Mouse (Mus musculus) c-Kit-positive CD71-positive TER-119-negative erythroid progenitor cells, embryonic 14.5 days (primary cell): Measurements from ENCODE around the gene Pbld1.

ENCODE experiments used
- DNase-seq: peaks from one replicate; pipeline ENCODE4 v3.0.0-alpha.2; 2013; ENCODE audit warnings: low read depth

The Pbld1 gene

GRCm38 (mm10) chr10:63059862-63060261 is at the start of gene Pbld1:
Gene Pbld1, plus strand, starts transcription at chr10:63060162.
- no peak for DNase-seq

GRCm38 (mm10) chr10:63010268-63010667 is 49.7 kb upstream of the Pbld1 start:
- no peak for DNase-seq

- no peak for DNase-seq
These were observed 48.4 kb upstream of the Pbld1 start for GRCm38 (mm10) chr10:63011556-63011955.

DNA sequence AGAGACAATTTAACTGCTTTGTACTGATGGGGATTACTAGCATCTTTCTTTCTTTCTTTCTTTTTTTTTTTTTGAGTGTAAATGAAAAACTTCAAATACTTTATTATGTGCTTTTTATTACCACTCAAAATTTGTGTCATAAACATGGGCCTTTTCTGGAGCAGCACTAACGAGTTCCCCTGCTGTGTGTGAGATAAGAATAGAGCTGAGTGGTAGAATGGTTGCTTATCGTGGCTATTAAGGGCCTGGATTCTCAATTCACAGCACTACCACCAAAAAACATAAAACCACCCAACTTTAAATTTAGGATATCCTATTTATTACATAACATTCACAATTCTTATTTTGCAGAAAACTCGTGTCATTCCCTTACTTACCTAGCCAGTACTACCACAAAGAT is 46.5 kb upstream of the Pbld1 start:
- DNase-seq, result no peak

DNA sequence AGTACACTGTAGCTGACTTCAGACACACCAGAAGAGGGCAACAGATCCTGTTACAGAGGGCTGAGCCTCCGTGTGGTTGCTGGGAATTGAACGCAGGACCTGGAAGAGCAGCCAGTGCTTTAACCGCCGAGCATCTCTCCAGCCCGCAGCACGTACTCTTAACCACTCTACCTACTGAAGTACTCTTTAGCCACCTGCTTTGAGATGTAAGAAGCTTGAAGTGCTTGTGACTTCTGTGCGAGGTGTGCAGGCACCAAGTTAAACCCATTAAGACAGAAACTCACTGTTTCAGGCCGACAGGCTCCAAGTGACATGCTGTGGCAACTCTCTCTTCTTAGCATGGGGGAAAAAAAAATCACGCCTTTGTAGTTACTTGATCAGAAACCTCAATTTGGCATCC is 45.8 kb upstream of the Pbld1 start:
- DNase-seq, result no peak

DNA sequence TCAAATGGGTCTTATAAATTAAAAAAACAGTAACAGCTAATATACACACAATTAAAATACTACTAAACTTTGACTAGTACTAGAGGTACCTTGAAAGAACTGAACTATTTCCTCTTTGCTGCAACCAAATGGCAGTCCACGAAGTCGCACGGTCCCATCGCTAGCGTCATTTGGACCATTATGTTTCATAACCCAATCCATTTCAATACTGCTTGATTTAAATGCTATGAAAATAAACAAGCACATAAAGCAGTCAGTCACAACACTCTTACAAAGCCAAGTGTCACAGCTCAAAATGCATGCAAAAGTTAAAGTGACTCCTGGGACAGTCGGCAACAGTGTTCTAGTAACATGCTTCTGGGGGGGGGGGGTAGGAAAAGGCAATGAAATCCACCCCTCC is 40.7 kb upstream of the Pbld1 start:
- no peak for DNase-seq

DNA sequence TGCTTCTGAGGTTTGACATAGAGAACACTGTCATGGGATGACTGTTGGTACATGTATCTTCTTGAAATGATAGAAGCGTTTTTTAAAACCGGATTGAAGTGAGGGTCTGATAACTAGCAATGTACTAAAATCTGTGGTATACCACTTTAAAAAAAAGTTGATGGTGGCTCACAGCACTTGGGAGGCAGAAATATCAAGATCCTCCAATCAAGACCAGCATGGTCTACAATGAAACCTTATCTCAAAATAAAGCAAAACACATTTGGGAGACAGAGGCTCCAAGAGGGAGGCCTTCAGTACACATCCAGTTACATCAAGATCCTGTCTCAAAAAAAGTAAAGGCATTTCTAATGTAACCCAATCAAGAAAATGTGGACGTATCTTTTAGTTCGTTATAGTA is 38.3 kb upstream of the Pbld1 start:
- no peak for DNase-seq

GRCm38 (mm10) chr10:63022541-63023120 is 37.3 kb upstream of the Pbld1 start:
- DNase-seq, result no peak

DNA sequence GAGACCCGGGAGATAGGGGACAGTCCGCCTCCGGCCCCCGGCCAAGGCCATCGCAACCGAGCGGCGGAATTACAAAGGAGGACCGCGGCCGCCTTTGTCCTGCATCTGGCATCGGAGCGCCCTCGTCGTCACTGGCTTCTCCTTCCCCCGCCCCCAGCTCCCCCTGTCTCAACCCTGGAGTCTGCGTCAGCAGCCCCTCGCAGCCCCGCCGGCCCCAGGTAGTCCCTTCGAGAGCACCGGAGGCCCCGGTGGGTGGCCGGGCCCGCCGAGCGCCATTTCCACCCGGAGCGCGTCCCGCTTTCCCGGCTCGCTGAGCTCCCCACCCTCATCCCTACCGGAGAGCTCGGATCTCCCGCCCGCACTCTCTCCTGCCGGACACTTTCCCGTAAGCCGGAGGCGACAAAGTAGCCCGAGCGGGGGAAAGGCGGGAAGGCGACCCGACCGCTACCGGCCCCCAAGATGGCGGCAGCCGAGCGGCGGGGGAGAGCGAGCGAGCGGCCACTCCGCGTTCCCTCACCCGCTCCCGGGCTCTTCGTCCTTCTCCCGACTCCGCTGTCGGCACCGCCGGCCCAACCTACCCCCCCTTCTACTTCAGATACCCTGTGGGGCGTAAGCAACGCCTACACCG is 36.7 kb upstream of the Pbld1 start:
- DNase-seq, result no peak

- DNase-seq, result peak; percentile 92
These were observed 36.0 kb upstream of the Pbld1 start, which contains the start of the genes Hnrnph3 and Pbld2 for GRCm38 (mm10) chr10:63023749-63024579. Gene Hnrnph3, minus strand, starts transcription at chr10:63024217. Gene Pbld2, plus strand, starts transcription at chr10:63024315.

DNA sequence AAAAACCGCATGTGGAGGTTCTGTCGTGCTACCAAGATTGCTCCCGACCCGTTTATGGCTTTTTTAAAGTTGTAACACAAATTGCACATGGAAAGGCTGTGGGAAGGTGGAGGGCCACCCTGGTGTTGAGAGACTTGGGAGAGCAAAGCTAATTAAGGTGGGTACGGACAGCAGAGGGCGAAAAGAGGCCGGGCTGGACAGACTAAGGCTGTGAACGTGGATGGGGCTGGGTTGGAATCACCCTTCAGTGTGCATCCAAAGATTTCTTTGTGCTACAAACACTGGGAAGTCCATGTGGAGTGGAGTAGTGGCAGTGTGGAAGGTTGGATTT is 35.4 kb upstream of the Pbld1 start:
- no peak for DNase-seq

- DNase-seq, result no peak
These were observed 34.9 kb upstream of the Pbld1 start for GRCm38 (mm10) chr10:63025016-63025415.

GRCm38 (mm10) chr10:63025491-63026011 is 34.4 kb upstream of the Pbld1 start:
- no peak for DNase-seq

GRCm38 (mm10) chr10:63026156-63026794 is 33.7 kb upstream of the Pbld1 start:
- DNase-seq, result no peak

GRCm38 (mm10) chr10:63026795-63027160 is 33.2 kb upstream of the Pbld1 start:
- DNase-seq, result no peak

- DNase-seq, result no peak
These were observed 32.4 kb upstream of the Pbld1 start for GRCm38 (mm10) chr10:63027376-63028161.

DNA sequence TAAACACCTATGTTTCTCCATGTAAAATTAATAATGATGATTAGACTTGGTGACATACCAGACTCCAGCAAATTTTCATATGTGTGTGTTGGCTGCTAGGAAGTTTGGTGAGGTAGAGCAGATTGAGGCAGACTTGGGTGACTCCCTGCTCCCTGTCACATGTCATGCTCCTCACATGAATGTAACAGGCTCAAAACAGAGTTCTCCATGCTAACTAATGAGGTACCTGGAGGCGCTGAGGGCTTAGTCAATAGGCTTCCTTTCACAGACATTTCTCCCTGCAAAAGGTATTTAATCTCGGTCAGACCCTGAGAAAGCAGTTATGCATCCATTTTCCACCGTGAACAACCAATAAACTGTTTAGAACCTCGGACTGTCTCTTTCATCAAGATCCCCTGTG is 31.6 kb upstream of the Pbld1 start:
- DNase-seq, result no peak

DNA sequence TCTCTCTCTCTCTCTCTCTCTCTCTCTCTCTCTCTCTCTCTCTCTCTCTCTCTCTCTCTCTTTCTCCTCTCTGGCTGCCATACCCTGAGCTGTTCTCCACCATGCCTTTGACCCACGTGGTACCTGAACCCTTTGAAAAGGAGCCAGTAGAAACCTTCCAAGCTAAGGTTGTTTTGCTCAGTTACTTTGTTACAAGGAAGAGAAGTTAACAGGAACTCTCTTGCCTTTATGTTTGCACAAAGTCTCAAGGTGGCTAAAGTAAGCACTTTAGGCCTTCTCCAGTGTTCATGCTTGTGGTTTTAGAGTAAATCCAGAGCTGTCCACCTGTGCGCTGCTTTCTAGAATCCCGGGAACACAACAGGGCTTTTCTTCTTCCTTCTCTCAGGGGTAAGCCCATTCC is 27.7 kb upstream of the Pbld1 start:
- DNase-seq, result no peak

DNA sequence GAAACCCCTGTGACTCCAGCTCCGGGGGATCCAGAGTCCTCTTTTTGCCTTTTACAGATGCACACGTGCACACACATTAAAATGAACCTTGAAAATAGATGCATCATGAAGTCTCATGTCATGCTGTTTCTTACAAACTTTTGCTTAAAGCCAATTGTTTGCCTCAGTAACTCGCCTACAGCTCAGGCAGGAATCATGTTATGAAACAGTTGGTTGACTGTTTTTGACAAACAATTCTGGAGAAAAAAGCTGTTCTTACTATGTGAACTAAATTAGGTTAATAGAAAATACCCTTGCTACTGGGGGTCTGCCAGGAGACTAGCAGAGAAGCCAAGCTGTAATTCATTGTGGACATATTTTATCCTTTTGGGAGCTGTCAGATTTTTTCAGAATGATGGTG is 27.0 kb upstream of the Pbld1 start:
- no peak for DNase-seq

- no peak for DNase-seq
These were observed 21.2 kb upstream of the Pbld1 start for GRCm38 (mm10) chr10:63038571-63039320.
